Mouse (Mus musculus): ENCODE data around the gene Pot1b.

Gene Pot1b

GRCm38 (mm10) chr17:55711984-55712811 lies at the start of gene Pot1b:
Gene Pot1b (minus strand): TSS chr17:55712628.
- peak; percentile 95 for DNase-seq (ENCODE audit: low read depth)

GRCm38 (mm10) chr17:55751170-55751569 lies 38.7 kb upstream of the Pot1b start:
- DNase-seq (ENCODE audit: low read depth) = no peak

GRCm38 (mm10) chr17:55749786-55750185 lies 37.4 kb upstream of the Pot1b start, which contains the start of gene Adgre4:
Gene Adgre4 (plus strand): TSS chr17:55749984.
- DNase-seq (ENCODE audit: low read depth) = no peak

GRCm38 (mm10) chr17:55736675-55737074 lies 24.2 kb upstream of the Pot1b start:
- DNase-seq (ENCODE audit: low read depth) = no peak

- DNase-seq (ENCODE audit: low read depth) = no peak
These were observed 13.8 kb upstream of the Pot1b start for GRCm38 (mm10) chr17:55726193-55726592.

- DNase-seq (ENCODE audit: low read depth) = no peak
These were observed 9.8 kb upstream of the Pot1b start for GRCm38 (mm10) chr17:55722250-55722649.

GRCm38 (mm10) chr17:55721270-55721669 lies 8.8 kb upstream of the Pot1b start:
- DNase-seq (ENCODE audit: low read depth) = no peak

- no peak for DNase-seq (ENCODE audit: low read depth)
These were observed 9.6 kb downstream of the Pot1b start for GRCm38 (mm10) chr17:55702865-55703264.

- DNase-seq (ENCODE audit: low read depth) = peak; percentile 87
These were observed 10.1 kb downstream of the Pot1b start for GRCm38 (mm10) chr17:55702161-55702820.

GRCm38 (mm10) chr17:55699388-55699787 lies 13.0 kb downstream of the Pot1b start:
- DNase-seq (ENCODE audit: low read depth) = no peak

GRCm38 (mm10) chr17:55661099-55661498 lies 51.3 kb downstream of the Pot1b start:
- no peak for DNase-seq (ENCODE audit: low read depth)

- DNase-seq (ENCODE audit: low read depth) = no peak
These were observed 87.3 kb downstream of the Pot1b start, which contains the start of gene Vmn2r118 for GRCm38 (mm10) chr17:55625092-55625491. Gene Vmn2r118 (minus strand): TSS chr17:55625192.
